Mouse (Mus musculus) Muller cell, postnatal 12 days (primary cell): ENCODE results near the gene Sh3bp1.
A peak's percentile ranks its signal among the peaks of the same experiment; 100 is the strongest.
"Not testable (repeated sequence)": the region's sequence is repeated elsewhere in the genome, so short reads cannot be mapped to it uniquely, and the experiment has no call there.

Experiments used
- DNase-seq: peaks from one replicate; pipeline ENCODE4 v3.0.0-alpha.2; 2015; ENCODE audit errors: inconsistent ontology term

Sh3bp1 gene

GRCm38 (mm10) chr15:78877810-78878390, 21.7 kb upstream of the Sh3bp1 start:
- no peak for DNase-seq

GRCm38 (mm10) chr15:78878792-78879516, 20.6 kb upstream of the Sh3bp1 start:
- not testable (repeated sequence) for DNase-seq

- no peak for DNase-seq
These were observed 19.1 kb upstream of the Sh3bp1 start for GRCm38 (mm10) chr15:78880432-78880831.

GRCm38 (mm10) chr15:78881828-78882227, 17.7 kb upstream of the Sh3bp1 start:
- DNase-seq: no peak

- DNase-seq: no peak
These were observed 10.1 kb upstream of the Sh3bp1 start for GRCm38 (mm10) chr15:78889401-78889853.

- DNase-seq: no peak
These were observed 7.1 kb upstream of the Sh3bp1 start for GRCm38 (mm10) chr15:78892440-78892839.

- no peak for DNase-seq
These were observed 4.8 kb upstream of the Sh3bp1 start for GRCm38 (mm10) chr15:78894726-78895125.

- peak; percentile 18 for DNase-seq
These were observed 3.8 kb upstream of the Sh3bp1 start for GRCm38 (mm10) chr15:78895741-78896140.

GRCm38 (mm10) chr15:78896149-78896548, 3.4 kb upstream of the Sh3bp1 start:
- peak; percentile 34 for DNase-seq

- no peak for DNase-seq
These were observed 2.1 kb upstream of the Sh3bp1 start for GRCm38 (mm10) chr15:78897488-78897887.

- DNase-seq: no peak
These were observed 1.0 kb upstream of the Sh3bp1 start for GRCm38 (mm10) chr15:78898507-78899001.

GRCm38 (mm10) chr15:78899409-78899739, 194 bp upstream of the Sh3bp1 start, which contains the start of gene Gm49510:
TSS of gene Gm49510 (plus strand) at chr15:78899667.
- no peak for DNase-seq

- peak; percentile 19 for DNase-seq
These were observed 1.2 kb downstream of the Sh3bp1 start for GRCm38 (mm10) chr15:78900585-78901421.

- no peak for DNase-seq
These were observed 1.8 kb downstream of the Sh3bp1 start for GRCm38 (mm10) chr15:78901422-78901789.

- DNase-seq: peak; percentile 67
These were observed 3.7 kb downstream of the Sh3bp1 start for GRCm38 (mm10) chr15:78903243-78903642.

GRCm38 (mm10) chr15:78908399-78908798, 8.8 kb downstream of the Sh3bp1 start:
- DNase-seq: no peak

GRCm38 (mm10) chr15:78908982-78909381, 9.4 kb downstream of the Sh3bp1 start:
- DNase-seq: no peak

GRCm38 (mm10) chr15:78912040-78912439, 12.5 kb downstream of the Sh3bp1 start:
- DNase-seq: peak; percentile 34

GRCm38 (mm10) chr15:78913632-78914090, 14.1 kb downstream of the Sh3bp1 start, which contains the start of gene Pdxp:
TSS of gene Pdxp (plus strand) at chr15:78913919.
- DNase-seq: peak; percentile 100

GRCm38 (mm10) chr15:78914091-78914822, 14.7 kb downstream of the Sh3bp1 start:
- peak; percentile 34 for DNase-seq
